Mouse (Mus musculus) spleen, embryonic (tissue): ENCODE results near the gene Gm20683.

Experiments used
- CTCF ChIA-PET: fragments of 350-600 bp; sonication (Branson Sonifier 250); formaldehyde crosslinking; loops from one replicate; lab custom pipeline; 2022; lab: Charles Lee

Gene Gm20683

DNA sequence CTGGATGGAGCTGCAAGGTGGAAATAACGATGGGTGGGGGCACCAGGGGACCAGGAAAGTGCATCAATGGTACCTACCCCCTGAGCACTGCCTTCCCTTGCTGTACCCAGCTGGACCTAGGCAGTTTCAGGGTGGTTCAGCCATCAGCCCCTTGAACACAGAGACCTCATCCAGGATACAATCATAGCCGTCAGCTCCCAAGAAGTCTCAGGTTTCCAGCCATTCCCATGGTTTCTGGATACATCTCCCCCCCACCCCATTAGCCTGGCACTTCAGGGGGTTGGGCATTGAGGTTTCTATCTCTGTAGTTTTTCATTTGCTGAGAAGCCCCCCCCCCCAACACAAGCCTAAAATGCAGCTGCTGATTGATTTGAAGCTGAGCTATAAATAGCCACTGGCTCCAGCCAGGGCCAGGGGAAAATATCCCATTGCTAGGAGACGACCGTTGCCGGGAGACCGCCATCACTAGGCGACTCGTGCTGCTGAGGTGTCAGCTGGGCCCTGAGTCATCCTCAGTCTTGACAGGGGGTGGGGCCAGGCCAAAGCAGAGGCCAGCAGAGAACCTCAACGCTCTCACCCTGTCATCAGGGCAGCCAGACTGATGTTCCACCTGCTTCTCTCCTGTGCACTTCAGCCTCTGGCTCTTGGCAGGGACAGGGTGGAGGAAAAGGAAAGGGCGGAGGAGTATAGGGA, 38.6 kb downstream of the Gm20683 start:
- CTCF ChIA-PET = interaction anchor here (0.6 to 1.0 kb wide), 2 partner anchors 20 to 24 kb away, joined by 4 to 17 read pairs; partner anchors contain the start of gene Wdr24

- CTCF ChIA-PET = no interaction called here
Observed at GRCm38 (mm10) chr17:25801029-25801428, 40.5 kb downstream of the Gm20683 start.

- CTCF ChIA-PET = no interaction called here
Observed at GRCm38 (mm10) chr17:25796951-25797369, 44.6 kb downstream of the Gm20683 start, which contains the start of gene Metrn. Gene Metrn, minus strand, starts transcription at chr17:25797136.

- CTCF ChIA-PET = no interaction called here
Observed at GRCm38 (mm10) chr17:25796211-25796771, 45.3 kb downstream of the Gm20683 start.

GRCm38 (mm10) chr17:25795609-25796092, 45.9 kb downstream of the Gm20683 start, which contains the start of gene AC134908.4:
Gene AC134908.4, minus strand, starts transcription at chr17:25795659.
- CTCF ChIA-PET = no interaction called here

DNA sequence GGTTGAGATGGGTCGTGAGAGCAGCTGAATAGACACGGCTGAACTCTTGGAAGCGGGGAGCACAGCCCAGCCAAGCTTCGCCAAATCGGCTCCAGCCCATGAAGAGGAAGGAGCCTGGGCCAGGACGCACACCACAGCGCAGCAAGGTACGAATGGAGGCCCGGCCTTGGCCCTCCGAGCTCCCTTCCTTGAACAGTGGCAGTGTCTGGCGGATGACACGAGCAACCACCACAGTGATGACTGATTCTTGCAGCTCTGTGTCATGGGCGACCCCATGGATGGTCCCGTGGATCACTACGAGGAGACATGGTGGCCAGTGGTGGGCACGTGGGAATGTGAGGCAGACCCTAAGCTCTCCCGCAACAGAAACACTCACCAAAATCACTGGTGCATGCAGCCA, 46.6 kb downstream of the Gm20683 start:
- CTCF ChIA-PET = interaction anchor here (0.6 kb wide), 1 partner anchor 1068 kb away, joined by 6 read pairs; no protein-coding TSS in a partner anchor

DNA sequence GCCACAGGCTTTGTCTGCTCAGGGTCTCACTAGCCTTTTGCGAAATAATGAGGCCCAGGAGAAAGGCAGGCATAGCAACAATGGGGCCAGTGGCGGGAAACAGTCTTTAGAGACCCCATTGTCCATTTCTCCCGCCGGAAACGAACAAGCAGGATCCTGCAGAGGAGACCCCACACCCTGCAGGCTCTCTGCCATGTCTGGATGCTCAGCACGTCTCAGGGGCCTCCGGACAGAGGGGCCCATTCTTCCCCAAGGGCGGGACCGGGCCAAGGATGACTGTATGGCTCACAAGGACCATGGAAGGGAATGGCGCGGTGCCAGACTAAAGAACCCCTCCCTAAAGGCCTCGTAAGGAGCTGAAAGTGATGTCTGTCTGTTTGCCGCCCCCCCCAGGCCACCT, 47.4 kb downstream of the Gm20683 start:
- CTCF ChIA-PET = interaction anchor here (0.6 to 0.7 kb wide), 2 partner anchors 73 to 1068 kb away, joined by 3 to 6 read pairs; no protein-coding TSS in a partner anchor

GRCm38 (mm10) chr17:25792615-25793014, 48.9 kb downstream of the Gm20683 start, which contains the start of gene Fam173a:
Gene Fam173a, minus strand, starts transcription at chr17:25792901.
- CTCF ChIA-PET = interaction anchor here (1.3 kb wide), 1 partner anchor 19 kb away, joined by 15 read pairs; the partner anchor contains the start of gene Narfl

DNA sequence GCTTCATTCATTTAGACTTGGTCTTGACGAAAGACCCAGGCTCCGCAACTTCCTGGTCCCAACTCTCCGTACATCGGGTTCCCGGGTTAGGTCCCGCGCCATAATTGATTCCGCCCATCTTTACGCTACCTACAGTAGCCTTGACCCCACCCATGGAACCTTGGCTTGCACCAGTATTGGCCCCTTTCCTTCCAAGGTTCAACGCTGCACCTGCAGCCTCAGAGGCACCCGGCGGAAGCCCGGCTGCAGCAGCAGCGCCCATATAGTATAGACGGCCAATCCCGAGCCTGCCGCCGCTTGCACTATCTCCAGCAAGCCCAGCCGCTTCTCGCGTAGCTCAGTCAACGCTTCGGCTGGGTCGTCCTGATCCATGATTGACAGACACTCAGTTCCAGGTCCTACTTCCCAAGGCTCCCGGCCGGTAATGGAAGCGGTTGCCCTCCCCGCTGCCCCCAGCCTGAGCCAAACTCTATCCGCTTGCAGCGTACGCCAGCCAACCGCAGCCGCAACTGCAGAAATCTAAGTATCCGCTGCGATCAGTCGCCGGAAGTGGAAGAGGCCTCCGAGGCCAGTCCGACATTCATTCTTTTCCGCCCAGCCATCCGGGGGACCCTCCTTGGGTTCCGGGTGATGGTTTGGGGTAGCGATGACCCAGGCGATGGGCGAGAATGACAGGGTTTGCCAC, 49.6 kb downstream of the Gm20683 start:
- CTCF ChIA-PET = interaction anchor here (1.3 kb wide), 1 partner anchor 19 kb away, joined by 15 read pairs; the partner anchor contains the start of gene Narfl

DNA sequence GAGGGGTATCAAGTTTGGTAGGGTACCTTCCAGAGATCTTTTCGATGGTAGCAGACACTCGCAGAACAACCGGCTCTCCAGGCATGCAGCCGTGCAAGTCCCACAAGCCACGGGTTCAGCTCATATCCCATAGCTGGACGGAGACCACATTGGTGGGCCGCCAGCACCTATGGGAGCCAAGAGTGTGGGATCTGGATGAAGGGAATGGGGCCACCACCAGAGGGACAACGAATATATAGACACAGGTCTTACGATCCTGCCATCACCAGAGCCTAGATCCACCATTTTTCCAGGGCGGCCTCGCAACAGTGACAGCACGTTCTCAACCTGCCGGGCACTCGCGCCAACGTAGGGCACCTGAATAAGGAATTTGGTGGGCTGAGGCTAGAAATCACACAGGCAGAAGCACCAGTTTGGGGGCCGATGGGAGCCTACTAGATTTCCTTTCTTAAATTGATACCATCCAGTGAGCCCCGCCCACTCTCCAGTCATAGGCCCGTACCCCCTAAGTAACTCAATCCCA, 50.2 kb downstream of the Gm20683 start:
- CTCF ChIA-PET = interaction anchor here (0.5 kb wide), 1 partner anchor 1149 kb away, joined by 3 read pairs; no protein-coding TSS in a partner anchor

- CTCF ChIA-PET = no interaction called here
Observed at GRCm38 (mm10) chr17:25786781-25787504, 54.6 kb downstream of the Gm20683 start.

DNA sequence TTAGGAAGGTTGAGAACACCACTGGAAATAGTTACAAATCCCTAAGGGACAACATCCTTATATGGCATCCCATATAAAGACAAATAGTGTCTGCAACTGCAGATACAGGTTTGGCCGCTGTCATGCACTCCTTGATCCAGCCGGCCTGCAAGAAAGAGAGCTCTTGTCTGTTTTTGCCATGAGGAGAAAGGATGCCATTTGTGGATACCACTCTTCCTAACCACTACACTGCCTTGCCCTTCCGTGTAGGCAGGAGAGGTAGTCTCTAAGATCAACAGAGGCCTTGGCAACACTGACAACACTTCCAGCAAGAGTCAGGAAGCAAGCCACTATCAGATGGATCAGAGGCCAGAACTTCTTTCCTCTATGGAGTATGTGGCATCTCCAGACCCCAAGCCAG, 55.3 kb downstream of the Gm20683 start, which contains the start of gene Ccdc78:
TSS of gene Ccdc78 (plus strand) at position 301 of the 400 bp plus-strand sequence.
- CTCF ChIA-PET = no interaction called here

DNA sequence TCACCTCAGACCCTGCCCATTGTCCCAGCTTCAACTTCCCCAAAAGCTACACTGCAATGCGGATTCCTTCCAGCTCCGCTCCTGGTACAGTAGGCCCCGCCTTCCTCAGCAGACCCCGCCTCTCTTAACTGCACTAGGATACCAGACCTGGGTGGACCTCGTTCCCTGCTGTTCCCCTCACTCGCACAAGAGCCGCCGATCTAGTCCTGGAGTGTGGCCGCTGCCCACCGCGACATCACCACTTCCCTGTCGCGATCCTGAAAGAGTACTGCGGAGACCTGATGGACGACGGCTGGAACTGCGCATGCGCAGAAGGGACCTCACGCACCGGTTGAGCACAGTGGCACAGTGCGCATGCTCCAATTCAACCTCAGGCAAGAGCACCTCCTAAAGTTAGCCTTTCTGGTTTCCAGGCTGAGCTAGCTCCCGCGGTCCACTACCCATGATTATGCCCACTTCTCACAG, 56.2 kb downstream of the Gm20683 start, which contains the start of gene Haghl:
TSS of gene Haghl (minus strand) at position 393 of the 465 bp plus-strand sequence.
- CTCF ChIA-PET = no interaction called here
